Mouse (Mus musculus) stomach, postnatal 0 days (tissue): ENCODE measurements around the gene Arid5b. TPM values are rescaled to one million over a fixed set of nuclear protein-coding genes. Genes with fewer than 3 reads are reported as not detected.

Source experiments
- ATAC-seq: fragments of 200-750 bp; cut with Nextera tagmentation; 2 replicates; pipeline ENCODE4 v1.8.0; 2017; ENCODE audit not compliant: low FRiP score, low TSS enrichment
- DNase-seq: peaks from one replicate; pipeline ENCODE4 v3.0.0-alpha.2; 2016; ENCODE audit warnings: low spot score
- H3K27ac ChIP-seq: fragments of 300-500 bp; sonication (generic); replicated peaks from 2 replicates; pipeline ENCODE4 v1.5.1; 2014; ENCODE audit warnings: mild to moderate bottlenecking, control low read depth
- H3K27me3 ChIP-seq: fragments of 300-500 bp; sonication (generic); 2 replicates; pipeline ENCODE4 v1.6.1; 2014; ENCODE audit warnings: low read length; ENCODE audit not compliant: control insufficient read depth, insufficient read depth
- H3K36me3 ChIP-seq: fragments of 300-500 bp; sonication (generic); 2 replicates; pipeline ENCODE4 v1.6.1; 2014; ENCODE audit warnings: low read length, mixed read lengths; ENCODE audit not compliant: control insufficient read depth, insufficient read depth
- H3K4me1 ChIP-seq: fragments of 300-500 bp; sonication (generic); replicated peaks from 2 replicates; pipeline ENCODE4 v1.6.1; 2014; ENCODE audit warnings: antibody characterized with exemption; ENCODE audit not compliant: control insufficient read depth, insufficient read depth
- H3K4me2 ChIP-seq: fragments of 300-500 bp; sonication (generic); replicated peaks from 2 replicates; pipeline ENCODE4 v1.6.1; 2014; ENCODE audit warnings: low read depth, mild to moderate bottlenecking, control low read depth, moderate library complexity
- H3K4me3 ChIP-seq: fragments of 300-500 bp; sonication (generic); 2 replicates; pipeline ENCODE4 v1.5.1; 2014; ENCODE audit warnings: low read depth, low read length, control low read depth
- H3K9ac ChIP-seq: fragments of 300-500 bp; sonication (generic); 2 replicates; pipeline ENCODE4 v1.6.1; 2014; ENCODE audit warnings: mild to moderate bottlenecking, low read length, control low read depth, mixed read lengths
- H3K9me3 ChIP-seq: fragments of 300-500 bp; sonication (generic); 2 replicates; pipeline ENCODE4 v1.6.1; 2016; ENCODE audit warnings: low read length; ENCODE audit not compliant: control insufficient read depth
- CTCF ChIP-seq: IDR thresholded peaks from 2 replicates; pipeline ENCODE4 v1.5.1; 2016; ENCODE audit warnings: antibody characterized with exemption, low read depth, mild to moderate bottlenecking, moderate library complexity
- EP300 ChIP-seq: optimal IDR thresholded peaks from 2 replicates; pipeline ENCODE3; 2016; ENCODE audit warnings: antibody characterized with exemption
- WGBS: fragments of 180-500 bp; shearing (Covaris S2); extraction: QIAGEN DNeasy Blood & Tissue Kit; methylation state at CpG from one replicate; pipeline ENCODE4 v1.1.7; 2014; 5-methylcytosine and 5-hydroxymethylcytosine counted together
- polyA plus RNA-seq: library from polyadenylated mRNA; unstranded; fragments of >200 nt; fragmentation: Nextera tagmentation; extraction: Ambion mirVana; gene quantifications from 2 replicates; pipeline ENCODE4 v1.2.1, GENCODE M21; 2015

The Arid5b gene
- polyA plus RNA-seq, 1 experiment from 2014 or later: 18.3 TPM

- H3K9ac ChIP-seq: no peak overlapping the region
- no peak for DNase-seq
- no peaks in the 10 kb centered on the region for H3K27me3 ChIP-seq
- H3K4me2 ChIP-seq: no peak overlapping the region
- peak overlapping the region; percentile 70 for H3K27ac ChIP-seq
- no peaks in the 10 kb centered on the region for H3K9me3 ChIP-seq
- 35% methylated on average over 6 of the region's 6 CpGs for WGBS
- H3K4me1 ChIP-seq: no peaks in the 10 kb centered on the region
- H3K4me3 ChIP-seq: no peak overlapping the region
- H3K36me3 ChIP-seq: no peaks in the 10 kb centered on the region
- no peak for ATAC-seq
- no peak for TF ChIP-seq CTCF
- TF ChIP-seq EP300: no peak
Observed at GRCm38 (mm10) chr10:68319438-68319837, 40.9 kb upstream of the Arid5b start.

GRCm38 (mm10) chr10:68318438-68318979, 40.0 kb upstream of the Arid5b start:
- H3K27ac ChIP-seq: no peak overlapping the region; the same call in 1 of the 2 replicates
- no peaks in the 10 kb centered on the region for H3K27me3 ChIP-seq
- H3K4me3 ChIP-seq: no peak overlapping the region
- no peaks in the 10 kb centered on the region for H3K36me3 ChIP-seq
- WGBS: 24% methylated on average over 6 of the region's 6 CpGs
- no peaks in the 10 kb centered on the region for H3K9me3 ChIP-seq
- ATAC-seq: no peak
- no peak overlapping the region for H3K9ac ChIP-seq
- no peak overlapping the region for H3K4me2 ChIP-seq
- DNase-seq: no peak
- TF ChIP-seq CTCF (no peak), EP300 (no peak)
- H3K4me1 ChIP-seq: no peaks in the 10 kb centered on the region

DNA sequence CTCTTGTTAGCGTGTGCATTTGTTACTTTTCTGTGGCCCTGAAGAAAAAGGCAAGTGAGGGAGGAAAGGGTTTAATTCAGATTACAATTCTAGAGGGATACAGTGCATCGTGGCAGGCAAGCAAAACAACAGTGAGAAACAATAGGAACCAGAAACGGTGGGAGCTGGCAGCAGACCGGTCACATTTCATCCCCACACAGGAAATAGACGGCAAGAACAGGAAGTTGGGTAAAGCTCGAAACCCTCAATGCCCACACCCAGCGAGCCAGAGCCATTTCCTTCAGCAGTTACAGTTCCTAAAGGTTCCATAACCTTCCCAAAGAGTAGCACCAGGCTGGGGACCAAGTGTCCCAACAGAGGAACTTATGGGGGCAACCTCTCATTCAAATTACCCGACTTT, 34.2 kb upstream of the Arid5b start:
- no peaks in the 10 kb centered on the region for H3K4me1 ChIP-seq
- no peak overlapping the region for H3K4me2 ChIP-seq
- TF ChIP-seq CTCF: no peak
- no peak overlapping the region for H3K9ac ChIP-seq
- H3K36me3 ChIP-seq: no peaks in the 10 kb centered on the region
- H3K27ac ChIP-seq: no peak overlapping the region
- H3K9me3 ChIP-seq: no peaks in the 10 kb centered on the region
- no peak for DNase-seq
- H3K4me3 ChIP-seq: no peak overlapping the region
- ATAC-seq: no peak
- 70% methylated on average over 8 of the region's 8 CpGs for WGBS
- H3K27me3 ChIP-seq: no peaks in the 10 kb centered on the region

- H3K36me3 ChIP-seq: no peaks in the 10 kb centered on the region
- no peak overlapping the region for H3K4me2 ChIP-seq
- H3K9me3 ChIP-seq: no peaks in the 10 kb centered on the region
- no peak overlapping the region for H3K27ac ChIP-seq
- DNase-seq (no peak), ATAC-seq (no peak)
- H3K4me3 ChIP-seq: no peak overlapping the region
- no peaks in the 10 kb centered on the region for H3K4me1 ChIP-seq
- H3K27me3 ChIP-seq: no peaks in the 10 kb centered on the region
- no peak overlapping the region for H3K9ac ChIP-seq
- 72% methylated on average over 7 of the region's 7 CpGs for WGBS
- TF ChIP-seq EP300: no peak
- TF ChIP-seq CTCF: no peak
Observed at GRCm38 (mm10) chr10:68301013-68301412, 22.5 kb upstream of the Arid5b start.

GRCm38 (mm10) chr10:68289465-68289864, 10.9 kb upstream of the Arid5b start:
- no peaks in the 10 kb centered on the region for H3K27me3 ChIP-seq
- no peak overlapping the region for H3K4me3 ChIP-seq
- no peak for TF ChIP-seq CTCF
- TF ChIP-seq EP300: no peak
- DNase-seq (no peak), ATAC-seq (no peak)
- no peaks in the 10 kb centered on the region for H3K36me3 ChIP-seq
- H3K9ac ChIP-seq: no peak overlapping the region
- H3K4me2 ChIP-seq: no peak overlapping the region
- H3K4me1 ChIP-seq: no peaks in the 10 kb centered on the region
- peaks cover 3% of the 10 kb centered on the region; the same call in 1 of the 2 replicates for H3K9me3 ChIP-seq
- WGBS: 64% methylated on average over 4 of the region's 4 CpGs
- no peak overlapping the region for H3K27ac ChIP-seq

DNA sequence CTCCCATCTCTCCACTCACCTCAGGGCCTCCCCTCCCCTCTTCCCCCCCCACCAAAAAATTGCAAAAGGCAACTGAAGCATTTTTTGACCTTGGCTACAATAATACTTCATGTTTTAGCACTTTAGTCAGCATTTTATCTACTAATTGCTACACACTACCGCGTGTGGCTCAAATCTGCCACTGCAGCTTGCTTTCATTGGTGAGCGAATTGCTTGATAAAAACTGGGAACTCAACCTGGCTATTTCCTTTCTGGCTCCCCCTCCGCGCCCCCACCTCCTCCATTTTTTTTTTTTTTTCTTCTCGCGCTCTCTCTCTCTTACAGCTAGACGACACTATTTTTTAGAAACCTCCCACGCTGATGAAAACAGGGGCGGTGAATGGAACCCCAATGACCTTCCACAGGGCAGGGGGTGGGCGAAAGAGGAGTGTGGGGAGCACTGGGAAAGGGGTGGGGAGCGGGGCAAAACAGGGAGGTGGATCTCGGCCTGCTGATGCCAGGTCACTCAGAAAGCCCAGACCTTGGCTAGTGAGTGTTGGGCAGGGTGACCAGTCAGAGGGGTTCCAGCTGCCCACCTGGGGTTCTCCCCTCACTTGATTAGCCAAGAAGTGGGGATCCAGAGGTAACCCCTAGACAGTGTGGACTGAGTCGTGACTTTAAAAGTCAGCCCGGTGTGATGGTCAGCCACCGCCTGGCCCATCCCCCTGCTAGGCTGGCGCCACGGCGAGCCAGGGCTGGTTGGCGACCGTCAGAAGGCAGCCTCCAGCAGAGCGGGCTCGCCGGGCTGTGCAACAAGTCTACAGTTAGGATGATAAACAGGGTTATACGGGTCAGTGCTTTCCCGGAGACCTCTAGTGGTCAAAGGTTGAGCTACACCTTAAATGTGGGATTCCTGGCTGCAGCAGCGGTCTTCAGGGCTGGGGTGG, 4.2 kb upstream of the Arid5b start:
- no peaks in the 10 kb centered on the region for H3K27me3 ChIP-seq
- H3K9ac ChIP-seq: peak overlapping the region; percentile 52
- no peaks in the 10 kb centered on the region for H3K36me3 ChIP-seq
- no peaks in the 10 kb centered on the region for H3K4me1 ChIP-seq
- H3K27ac ChIP-seq: peak overlapping the region; percentile 75
- ATAC-seq (peak; percentile 95), DNase-seq (peak; percentile 83)
- peak overlapping the region; percentile 47 for H3K4me3 ChIP-seq
- H3K4me2 ChIP-seq: peak overlapping the region; percentile 90
- TF ChIP-seq EP300 (no peak), CTCF (peak; percentile 90)
- no peaks in the 10 kb centered on the region for H3K9me3 ChIP-seq
- 2% methylated on average over 27 of the region's 27 CpGs for WGBS
